Mouse (Mus musculus) midbrain, postnatal 0 days (tissue): ENCODE data around the gene Arf6. TPM values are rescaled to one million over a fixed set of nuclear protein-coding genes. Genes with fewer than 3 reads are reported as not detected.

Experiments used
- ATAC-seq: fragments of 200-750 bp; cut with Nextera tagmentation; 2 replicates; pipeline ENCODE4 v1.8.0; 2017; ENCODE audit warnings: moderate number of reproducible peaks, mild to moderate bottlenecking, moderate TSS enrichment, moderate library complexity; ENCODE audit not compliant: low FRiP score
- DNase-seq: peaks from one replicate; pipeline ENCODE4 v3.0.0-alpha.2; 2015; ENCODE audit warnings: low spot score
- H3K27ac ChIP-seq: fragments of 300-500 bp; sonication (generic); 2 replicates; pipeline ENCODE4 v1.5.1; 2014; ENCODE audit warnings: low read depth, mild to moderate bottlenecking, low read length, mixed read lengths
- H3K27me3 ChIP-seq: fragments of 300-500 bp; sonication (generic); 2 replicates; pipeline ENCODE4 v1.6.1; 2014; ENCODE audit warnings: low read length, control low read depth, mixed read lengths; ENCODE audit not compliant: insufficient read depth
- H3K36me3 ChIP-seq: fragments of 300-500 bp; sonication (generic); 2 replicates; pipeline ENCODE4 v1.6.1; 2014; ENCODE audit warnings: low read length, control low read depth, mixed read lengths; ENCODE audit not compliant: insufficient read depth
- H3K4me1 ChIP-seq: fragments of 300-500 bp; sonication (generic); 2 replicates; pipeline ENCODE4 v1.6.1; 2014; ENCODE audit warnings: mild to moderate bottlenecking, control low read depth, antibody characterized with exemption, low read length, mixed read lengths; ENCODE audit not compliant: insufficient read depth
- H3K4me2 ChIP-seq: fragments of 300-500 bp; sonication (generic); 2 replicates; pipeline ENCODE4 v1.6.1; 2014; ENCODE audit warnings: low read depth, mild to moderate bottlenecking, low read length, mixed read lengths; ENCODE audit not compliant: poor library complexity, severe bottlenecking
- H3K4me3 ChIP-seq: fragments of 300-500 bp; sonication (generic); 2 replicates; pipeline ENCODE4 v1.5.1; 2014; ENCODE audit warnings: low read depth, mild to moderate bottlenecking, low read length, moderate library complexity
- H3K9ac ChIP-seq: fragments of 300-500 bp; sonication (generic); replicated peaks from 2 replicates; pipeline ENCODE4 v1.6.1; 2014; ENCODE audit warnings: mild to moderate bottlenecking, low read length, moderate library complexity, mixed read lengths; ENCODE audit not compliant: poor library complexity, severe bottlenecking
- H3K9me3 ChIP-seq: fragments of 300-500 bp; sonication (generic); 2 replicates; pipeline ENCODE4 v1.6.1; 2016; ENCODE audit warnings: low read length, control low read depth
- CTCF ChIP-seq: IDR thresholded peaks from 2 replicates; pipeline ENCODE4 v1.5.1; 2016; ENCODE audit warnings: antibody characterized with exemption, mild to moderate bottlenecking
- WGBS: fragments of 180-500 bp; shearing (Covaris S2); extraction: QIAGEN DNeasy Blood & Tissue Kit; methylation state at CpG from one replicate; pipeline ENCODE4 v1.1.7; 2014; 5-methylcytosine and 5-hydroxymethylcytosine counted together
- polyA plus RNA-seq: library from polyadenylated mRNA; unstranded; fragments of >200 nt; fragmentation: Nextera tagmentation; extraction: Ambion mirVana; gene quantifications from 2 replicates; pipeline ENCODE4 v1.2.1, GENCODE M21; 2015
- total RNA-seq: library from RNA; depleted of rRNA; stranded (reverse); fragments of >200 nt; gene quantifications from 2 replicates; pipeline ENCODE4 v1.2.3, GENCODE M21; 2014

Arf6 gene
- total and polyA plus RNA-seq, 2 experiments from 2014 or later, result 42.0 to 122 TPM

DNA sequence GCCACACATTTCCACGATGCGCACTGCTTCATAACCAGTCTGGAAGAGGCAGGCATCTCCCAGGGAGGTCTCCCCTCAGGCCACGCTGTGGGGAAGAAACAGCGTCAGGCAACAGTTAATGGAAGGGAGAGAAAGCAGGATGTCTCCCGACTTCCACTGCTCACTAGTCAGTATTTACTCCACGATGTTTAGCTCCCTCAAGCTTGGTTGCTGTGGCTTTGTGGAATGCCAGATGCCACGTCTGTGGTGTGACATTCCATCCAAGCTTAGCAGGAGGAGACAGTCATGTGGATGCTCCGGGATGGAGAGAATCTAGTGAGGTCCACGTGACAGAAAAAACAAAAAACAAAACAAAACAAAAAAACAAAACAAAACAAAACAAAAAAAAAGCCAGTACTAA is 30.1 kb downstream of the Arf6 start:
- DNase-seq (no peak), ATAC-seq (no peak)
- Histone ChIP-seq H3K27ac (no peak overlapping the region), H3K4me1 (no peaks in the 10 kb centered on the region), H3K4me3 (no peak overlapping the region), H3K27me3 (no peaks in the 10 kb centered on the region), H3K36me3 (no peaks in the 10 kb centered on the region), H3K9ac (no peak overlapping the region), H3K9me3 (no peaks in the 10 kb centered on the region), H3K4me2 (no peak overlapping the region)
- 59% methylated on average over 9 of the region's 9 CpGs for WGBS
- TF ChIP-seq CTCF, result no peak

GRCm38 (mm10) chr12:69402594-69403167 is 30.7 kb downstream of the Arf6 start:
- ATAC-seq, result no peak

GRCm38 (mm10) chr12:69410767-69411166 is 38.8 kb downstream of the Arf6 start:
- 68% methylated on average over 5 of the region's 5 CpGs for WGBS
- H3K36me3 ChIP-seq, result no peaks in the 10 kb centered on the region
- no peak for TF ChIP-seq CTCF
- H3K4me1 ChIP-seq, result no peaks in the 10 kb centered on the region
- no peak overlapping the region for H3K4me3 ChIP-seq
- no peak overlapping the region for H3K9ac ChIP-seq
- no peaks in the 10 kb centered on the region for H3K9me3 ChIP-seq
- H3K27ac ChIP-seq, result no peak overlapping the region
- ATAC-seq, result no peak
- H3K4me2 ChIP-seq, result no peak overlapping the region
- no peak for DNase-seq
- H3K27me3 ChIP-seq, result no peaks in the 10 kb centered on the region

More at GRCm38 (mm10) chr12:69402594-69403167, 30.7 kb downstream of the Arf6 start:
- Histone ChIP-seq H3K9ac (no peak overlapping the region), H3K4me1 (no peaks in the 10 kb centered on the region), H3K27me3 (no peaks in the 10 kb centered on the region), H3K36me3 (no peaks in the 10 kb centered on the region), H3K4me3 (no peak overlapping the region), H3K9me3 (no peaks in the 10 kb centered on the region), H3K4me2 (no peak overlapping the region), H3K27ac (no peak overlapping the region)
- DNase-seq, result no peak
- 93% methylated on average over 13 of the region's 13 CpGs for WGBS
- no peak for TF ChIP-seq CTCF

DNA sequence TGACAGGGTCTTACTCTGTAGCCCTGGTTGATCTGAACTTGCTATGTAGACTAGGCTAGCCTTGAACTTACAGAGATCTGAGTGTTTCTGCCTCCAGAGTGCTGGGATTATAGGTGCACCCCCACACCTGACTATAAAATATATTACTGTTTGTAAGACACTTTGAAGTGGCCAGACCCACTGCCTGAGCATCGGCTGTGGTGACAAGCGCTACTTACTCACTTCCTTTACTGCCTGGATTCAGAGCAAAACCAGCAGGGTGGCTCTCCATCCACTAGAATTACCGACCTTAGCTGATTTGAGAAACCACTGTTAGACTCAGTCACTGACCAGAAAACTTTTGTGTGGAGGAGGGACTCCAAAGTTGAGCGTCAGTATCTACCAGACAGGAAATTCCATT is 40.0 kb downstream of the Arf6 start:
- no peak for DNase-seq
- Histone ChIP-seq H3K36me3 (no peaks in the 10 kb centered on the region), H3K9me3 (no peaks in the 10 kb centered on the region), H3K4me2 (no peak overlapping the region), H3K27ac (no peak overlapping the region), H3K9ac (no peak overlapping the region), H3K27me3 (no peaks in the 10 kb centered on the region), H3K4me3 (no peak overlapping the region), H3K4me1 (no peaks in the 10 kb centered on the region)
- no peak for TF ChIP-seq CTCF
- WGBS, result 76% methylated on average over 4 of the region's 4 CpGs
- no peak for ATAC-seq

DNA sequence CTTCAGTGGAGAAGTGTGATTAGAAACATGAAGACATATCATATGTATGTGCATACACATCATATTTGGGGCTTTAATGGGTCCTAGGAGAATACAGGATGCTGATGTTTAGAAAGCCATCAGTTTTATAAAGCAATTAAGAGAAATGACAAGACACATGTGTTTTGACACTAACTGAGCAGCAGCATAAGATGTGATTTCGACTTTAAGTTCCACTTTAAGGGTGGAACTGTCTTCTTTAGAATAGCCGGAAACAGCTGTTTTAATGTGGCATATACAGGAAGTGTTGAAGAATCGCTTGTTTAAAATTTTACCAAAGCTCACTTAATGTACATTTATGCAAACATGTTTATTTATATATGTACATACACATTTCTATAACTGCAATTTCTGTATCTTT is 41.4 kb downstream of the Arf6 start:
- ATAC-seq, result no peak
- 81% methylated on average over 3 of the region's 3 CpGs for WGBS
- TF ChIP-seq CTCF, result no peak
- no peak overlapping the region for H3K27ac ChIP-seq
- no peaks in the 10 kb centered on the region for H3K9me3 ChIP-seq
- H3K36me3 ChIP-seq, result no peaks in the 10 kb centered on the region
- no peak overlapping the region for H3K9ac ChIP-seq
- no peak overlapping the region for H3K4me2 ChIP-seq
- no peak for DNase-seq
- H3K4me3 ChIP-seq, result no peak overlapping the region
- H3K27me3 ChIP-seq, result no peaks in the 10 kb centered on the region
- no peaks in the 10 kb centered on the region for H3K4me1 ChIP-seq

DNA sequence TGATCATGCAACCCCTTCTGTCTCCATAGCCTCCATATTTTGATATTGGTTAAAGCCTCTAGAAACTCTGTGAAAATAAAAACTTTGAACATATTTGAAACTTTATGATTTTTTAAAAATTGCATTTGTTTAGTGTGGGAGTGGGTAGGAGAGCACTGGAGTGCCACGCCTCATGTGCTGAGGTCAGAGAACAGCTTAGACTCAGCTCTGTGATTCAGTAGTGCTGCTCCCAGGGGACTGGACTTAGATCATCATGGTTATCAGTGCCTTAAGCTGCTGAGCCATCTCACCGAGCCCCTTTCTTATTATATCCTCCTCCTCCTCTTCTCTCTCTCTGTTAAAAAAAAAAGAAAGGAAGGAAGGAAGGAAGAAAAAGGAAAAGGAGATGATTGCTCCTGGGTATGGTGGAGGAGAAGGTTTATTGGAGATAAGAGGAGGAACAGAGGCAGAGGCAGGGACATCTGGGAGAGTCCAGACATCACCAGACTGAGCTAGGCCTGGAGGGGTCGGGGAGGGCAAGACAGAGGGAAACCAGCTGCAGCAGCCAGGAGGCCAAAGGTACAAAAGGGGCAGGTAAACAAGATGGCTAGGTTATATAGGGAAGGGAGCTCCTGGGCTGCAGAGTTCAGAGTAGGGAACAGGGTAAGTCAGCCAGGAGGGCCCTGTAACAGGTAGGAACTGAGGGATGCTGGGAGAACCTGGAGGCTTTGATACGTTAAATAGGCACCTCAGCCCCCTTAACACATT is 43.0 kb downstream of the Arf6 start:
- no peaks in the 10 kb centered on the region for H3K9me3 ChIP-seq
- no peaks in the 10 kb centered on the region for H3K4me1 ChIP-seq
- no peaks in the 10 kb centered on the region for H3K36me3 ChIP-seq
- no peak overlapping the region for H3K27ac ChIP-seq
- ATAC-seq (no peak), DNase-seq (no peak)
- no peak overlapping the region for H3K4me3 ChIP-seq
- no peak overlapping the region for H3K4me2 ChIP-seq
- no peak for TF ChIP-seq CTCF
- H3K27me3 ChIP-seq, result no peaks in the 10 kb centered on the region
- WGBS, result 80% methylated on average over 4 of the region's 4 CpGs
- H3K9ac ChIP-seq, result no peak overlapping the region
